Mouse (Mus musculus): ENCODE results near the gene Selenov. TPM values are rescaled to one million over a fixed set of nuclear protein-coding genes. Genes with fewer than 3 reads are reported as not detected.

Selenov gene
- polyA plus RNA-seq, 2 experiments = 0.34 to 0.55 TPM

DNA sequence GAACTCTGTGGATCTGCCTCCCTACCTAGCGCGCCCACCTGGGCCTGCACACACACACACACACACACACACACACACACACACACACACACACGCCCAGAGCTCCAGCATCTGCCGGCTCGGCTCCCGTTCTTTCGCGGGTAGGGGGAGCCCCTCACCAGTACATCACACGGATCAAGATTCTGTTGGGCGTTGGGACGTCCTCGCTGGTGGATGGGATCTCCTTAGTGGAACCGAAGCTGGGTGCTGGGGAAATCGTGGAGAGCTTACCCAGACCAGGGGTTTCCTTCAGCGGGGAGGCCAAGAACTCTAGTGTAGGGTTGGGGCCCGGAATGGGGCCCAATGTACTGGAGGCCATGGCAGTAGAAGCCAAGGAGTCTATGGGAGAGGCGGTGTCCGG lies 821 bp downstream of the Selenov start:
- Histone ChIP-seq H3K9me3 (ENCODE audit: control insufficient read depth, low read length) (no peaks in the 10 kb centered on the region), H3K27me3 (ENCODE audit: control insufficient read depth, insufficient read depth, low read length) (peaks cover 56% of the 10 kb centered on the region), H3K4me3 (replicated peaks; ENCODE audit: low read length) (peak overlapping the region; percentile 11), H3K9ac (ENCODE audit: low read depth, low read length, severe bottlenecking) (no peak overlapping the region), H3K36me3 (ENCODE audit: control insufficient read depth, insufficient read depth, low read length) (no peaks in the 10 kb centered on the region), H3K4me2 (replicated peaks; ENCODE audit: low read depth, low read length, severe bottlenecking) (peak overlapping the region; percentile 32), H3K27ac (replicated peaks; ENCODE audit: low read depth, low read length) (no peak overlapping the region), H3K4me1 (ENCODE audit: control insufficient read depth, insufficient read depth, low read length) (no peaks in the 10 kb centered on the region)
- no peak for DNase-seq (ENCODE audit: low spot score)
- no peak for ATAC-seq (ENCODE audit: low FRiP score, low read depth)
- TF ChIP-seq POLR2A (IDR thresholded peaks at IDR 0.05; ENCODE audit: borderline replicate concordance, extremely low read depth, insufficient read depth, insufficient read length) = no peak
- WGBS = 3% methylated on average over 18 of the region's 18 CpGs

DNA sequence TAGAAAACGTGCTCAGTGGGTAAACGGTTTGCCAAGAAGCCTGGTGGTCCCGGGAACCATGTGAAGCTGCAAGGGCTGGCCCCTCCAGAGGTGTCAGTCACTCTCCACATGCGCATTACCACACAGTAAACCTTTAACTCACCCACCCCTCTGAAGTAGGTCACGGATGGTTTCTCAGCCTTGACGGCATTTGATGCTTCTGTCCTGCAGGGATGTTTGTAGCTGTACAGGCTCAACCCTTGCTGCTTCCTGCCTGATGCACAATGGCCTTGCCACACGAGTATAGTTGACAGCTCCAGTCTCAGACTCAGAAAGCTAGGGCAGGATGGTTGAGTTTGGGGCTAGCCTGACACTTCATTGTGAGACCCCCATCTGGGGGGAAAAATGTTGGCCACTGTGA lies 10.4 kb downstream of the Selenov start:
- no peak for ATAC-seq (ENCODE audit: low FRiP score, low read depth)
- H3K4me1 ChIP-seq (ENCODE audit: control insufficient read depth, insufficient read depth, low read length) = 0 out of 2 replicates have a peak, but pooled peaks cover 5% of the 10 kb centered on the region
- H3K9me3 ChIP-seq (ENCODE audit: control insufficient read depth, low read length) = no peaks in the 10 kb centered on the region
- H3K36me3 ChIP-seq (ENCODE audit: control insufficient read depth, insufficient read depth, low read length) = no peaks in the 10 kb centered on the region
- H3K4me2 ChIP-seq (replicated peaks; ENCODE audit: low read depth, low read length, severe bottlenecking) = no peak overlapping the region
- H3K27me3 ChIP-seq (ENCODE audit: control insufficient read depth, insufficient read depth, low read length) = no peaks in the 10 kb centered on the region
- DNase-seq (ENCODE audit: low spot score) = no peak
- WGBS = 71% methylated on average over 7 of the region's 7 CpGs
- H3K9ac ChIP-seq (ENCODE audit: low read depth, low read length, severe bottlenecking) = no peak overlapping the region
- TF ChIP-seq POLR2A (IDR thresholded peaks at IDR 0.05; ENCODE audit: borderline replicate concordance, extremely low read depth, insufficient read depth, insufficient read length) = no peak
- no peak overlapping the region for H3K4me3 ChIP-seq (replicated peaks; ENCODE audit: low read length)
- H3K27ac ChIP-seq (replicated peaks; ENCODE audit: low read depth, low read length) = no peak overlapping the region

DNA sequence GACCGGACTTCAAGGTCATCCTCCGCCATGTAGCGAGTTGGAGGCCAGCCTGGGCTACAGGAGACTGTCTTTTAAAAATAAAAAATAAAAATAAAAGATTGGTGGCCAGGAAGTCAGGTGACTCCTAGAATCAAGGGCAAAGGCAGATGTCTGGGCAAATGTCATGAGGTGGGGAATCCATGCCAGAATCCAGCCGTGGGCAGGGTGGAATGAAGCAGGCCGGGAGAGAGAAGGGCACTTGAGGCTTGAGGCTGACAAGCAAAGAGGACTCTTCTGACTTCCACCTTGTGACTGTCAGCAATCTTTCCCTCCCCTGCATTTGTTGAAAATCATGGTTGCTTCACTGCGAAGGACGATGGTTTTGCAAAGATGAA lies 12.7 kb downstream of the Selenov start:
- Histone ChIP-seq H3K4me2 (replicated peaks; ENCODE audit: low read depth, low read length, severe bottlenecking) (peak overlapping the region; percentile 84), H3K9me3 (ENCODE audit: control insufficient read depth, low read length) (no peaks in the 10 kb centered on the region), H3K4me1 (ENCODE audit: control insufficient read depth, insufficient read depth, low read length) (0 out of 2 replicates have a peak, but pooled peaks cover 5% of the 10 kb centered on the region), H3K27ac (replicated peaks; ENCODE audit: low read depth, low read length) (no peak overlapping the region; the same call in 1 of the 2 replicates), H3K4me3 (replicated peaks; ENCODE audit: low read length) (peak overlapping the region; percentile 73), H3K36me3 (ENCODE audit: control insufficient read depth, insufficient read depth, low read length) (peaks cover under 1% of the 10 kb centered on the region; the same call in 1 of the 2 replicates), H3K9ac (ENCODE audit: low read depth, low read length, severe bottlenecking) (peak overlapping the region; percentile 92), H3K27me3 (ENCODE audit: control insufficient read depth, insufficient read depth, low read length) (no peaks in the 10 kb centered on the region)
- no peak for TF ChIP-seq POLR2A (IDR thresholded peaks at IDR 0.05; ENCODE audit: borderline replicate concordance, extremely low read depth, insufficient read depth, insufficient read length)
- DNase-seq (ENCODE audit: low spot score) (no peak), ATAC-seq (ENCODE audit: low FRiP score, low read depth) (no peak; the same call in 1 of the 2 replicates)
- 83% methylated on average over 7 of the region's 7 CpGs for WGBS

DNA sequence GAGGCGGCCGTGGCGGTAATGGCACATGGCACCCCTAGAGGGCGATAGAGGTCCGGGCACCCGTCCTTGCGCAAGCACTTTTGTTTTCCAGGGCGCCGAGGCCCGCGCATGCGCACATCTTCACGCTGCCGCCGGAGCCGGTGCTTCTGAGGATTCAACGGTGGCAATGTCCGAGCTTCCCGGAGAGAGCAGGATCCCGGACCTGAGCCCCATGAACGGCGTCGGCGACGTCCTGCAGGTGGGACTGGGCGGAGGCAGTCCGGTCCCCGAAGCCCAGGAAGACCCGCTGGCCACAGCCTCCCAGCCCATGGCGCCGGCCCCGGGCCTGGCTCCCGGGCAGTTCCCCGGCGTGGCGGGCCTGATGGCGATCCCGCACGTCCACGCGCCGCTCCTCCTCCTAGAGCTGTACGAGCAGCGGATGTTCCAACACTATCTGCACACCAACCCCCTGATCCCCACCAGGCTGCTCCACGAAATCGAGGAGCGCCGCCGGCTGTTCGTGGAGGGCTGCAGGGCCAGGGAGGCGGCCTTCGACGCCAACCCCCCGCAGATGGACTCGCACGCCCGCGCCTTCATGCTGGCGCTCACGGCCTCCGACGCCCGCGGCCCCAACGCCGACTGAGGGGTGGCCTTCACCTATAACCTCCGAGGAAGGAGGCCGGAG lies 13.2 kb downstream of the Selenov start, which contains the start of gene Eid2b:
TSS of gene Eid2b (plus strand) at position 125 of the 664 bp plus-strand sequence.
- peak within 1 kb of the TSS; percentile 52; the same call in 1 of the 2 replicates for H3K27ac ChIP-seq (replicated peaks; ENCODE audit: low read depth, low read length)
- WGBS = 6% methylated on average over 68 of the region's 68 CpGs
- H3K27me3 ChIP-seq (ENCODE audit: control insufficient read depth, insufficient read depth, low read length) = no peaks in the 10 kb centered on the region
- DNase-seq (ENCODE audit: low spot score) (peak; percentile 96), ATAC-seq (ENCODE audit: low FRiP score, low read depth) (peak; percentile 71)
- H3K36me3 ChIP-seq (ENCODE audit: control insufficient read depth, insufficient read depth, low read length) = peaks cover 5% of the 10 kb centered on the region; the same call in 1 of the 2 replicates
- peak; percentile 57; the same call in 1 of the 2 replicates for TF ChIP-seq POLR2A (IDR thresholded peaks at IDR 0.05; ENCODE audit: borderline replicate concordance, extremely low read depth, insufficient read depth, insufficient read length)
- H3K4me2 ChIP-seq (replicated peaks; ENCODE audit: low read depth, low read length, severe bottlenecking) = peak within 1 kb of the TSS; percentile 84
- 0 out of 2 replicates have a peak, but pooled peaks cover 5% of the 10 kb centered on the region for H3K4me1 ChIP-seq (ENCODE audit: control insufficient read depth, insufficient read depth, low read length)
- peak within 1 kb of the TSS; percentile 73 for H3K4me3 ChIP-seq (replicated peaks; ENCODE audit: low read length)
- no peaks in the 10 kb centered on the region for H3K9me3 ChIP-seq (ENCODE audit: control insufficient read depth, low read length)
- H3K9ac ChIP-seq (ENCODE audit: low read depth, low read length, severe bottlenecking) = peak within 1 kb of the TSS; percentile 92

GRCm38 (mm10) chr7:28277237-28277614 lies 13.8 kb downstream of the Selenov start:
- ATAC-seq (ENCODE audit: low FRiP score, low read depth) = no peak

More at GRCm38 (mm10) chr7:28277237-28277614, 13.8 kb downstream of the Selenov start:
- Histone ChIP-seq H3K4me1 (ENCODE audit: control insufficient read depth, insufficient read depth, low read length) (0 out of 2 replicates have a peak, but pooled peaks cover 5% of the 10 kb centered on the region), H3K36me3 (ENCODE audit: control insufficient read depth, insufficient read depth, low read length) (peaks cover 9% of the 10 kb centered on the region; the same call in 1 of the 2 replicates), H3K9me3 (ENCODE audit: control insufficient read depth, low read length) (no peaks in the 10 kb centered on the region), H3K27ac (replicated peaks; ENCODE audit: low read depth, low read length) (no peak overlapping the region), H3K4me3 (replicated peaks; ENCODE audit: low read length) (peak overlapping the region; percentile 73), H3K9ac (ENCODE audit: low read depth, low read length, severe bottlenecking) (no peak overlapping the region), H3K27me3 (ENCODE audit: control insufficient read depth, insufficient read depth, low read length) (no peaks in the 10 kb centered on the region), H3K4me2 (replicated peaks; ENCODE audit: low read depth, low read length, severe bottlenecking) (peak overlapping the region; percentile 84; the same call in 1 of the 2 replicates)
- no peak for DNase-seq (ENCODE audit: low spot score)
- TF ChIP-seq POLR2A (IDR thresholded peaks at IDR 0.05; ENCODE audit: borderline replicate concordance, extremely low read depth, insufficient read depth, insufficient read length) = no peak
- WGBS = 63% methylated on average over 8 of the region's 8 CpGs

All from limb, embryonic 14.5 days (tissue).